Mouse (Mus musculus): ENCODE measurements around the gene Rap1gds1. TPM values are rescaled to one million over a fixed set of nuclear protein-coding genes. Genes with fewer than 3 reads are reported as not detected.

The Rap1gds1 gene
- polyA plus RNA-seq, 1 experiment from 2014 or later, result 44.1 TPM

- DNase-seq (ENCODE audit: low spot score) (no peak), ATAC-seq (replicated peaks; ENCODE audit: low FRiP score) (no peak)
- Histone ChIP-seq H3K27ac (ENCODE audit: low read depth, low read length) (no peak overlapping the region), H3K36me3 (ENCODE audit: control insufficient read depth, insufficient read depth, low read length) (no peaks in the 10 kb centered on the region), H3K27me3 (replicated peaks; ENCODE audit: control insufficient read depth, insufficient read depth, low read length) (no peaks in the 10 kb centered on the region), H3K4me1 (replicated peaks; ENCODE audit: control insufficient read depth, insufficient read depth, low read length) (no peaks in the 10 kb centered on the region), H3K9ac (ENCODE audit: low read depth, low read length) (no peak overlapping the region), H3K4me2 (no peak overlapping the region), H3K4me3 (ENCODE audit: low read depth, low read length) (no peak overlapping the region), H3K9me3 (ENCODE audit: control insufficient read depth, low read length) (no peaks in the 10 kb centered on the region)
- 86% methylated on average over 5 of the region's 5 CpGs for WGBS
Observed at GRCm38 (mm10) chr3:139099284-139099683, 24.3 kb upstream of the Rap1gds1 start.

- Histone ChIP-seq H3K9me3 (ENCODE audit: control insufficient read depth, low read length) (0 out of 2 replicates have a peak, but pooled peaks cover 1% of the 10 kb centered on the region), H3K4me3 (ENCODE audit: low read depth, low read length) (no peak overlapping the region), H3K27ac (ENCODE audit: low read depth, low read length) (no peak overlapping the region), H3K27me3 (replicated peaks; ENCODE audit: control insufficient read depth, insufficient read depth, low read length) (no peaks in the 10 kb centered on the region), H3K4me1 (replicated peaks; ENCODE audit: control insufficient read depth, insufficient read depth, low read length) (no peaks in the 10 kb centered on the region), H3K36me3 (ENCODE audit: control insufficient read depth, insufficient read depth, low read length) (no peaks in the 10 kb centered on the region), H3K9ac (ENCODE audit: low read depth, low read length) (no peak overlapping the region), H3K4me2 (no peak overlapping the region)
- no peak for DNase-seq (ENCODE audit: low spot score)
- 85% methylated on average over 7 of the region's 7 CpGs for WGBS
- ATAC-seq (replicated peaks; ENCODE audit: low FRiP score), result no peak
Observed at GRCm38 (mm10) chr3:139095894-139096293, 20.9 kb upstream of the Rap1gds1 start.

- Histone ChIP-seq H3K4me1 (replicated peaks; ENCODE audit: control insufficient read depth, insufficient read depth, low read length) (no peaks in the 10 kb centered on the region), H3K36me3 (ENCODE audit: control insufficient read depth, insufficient read depth, low read length) (no peaks in the 10 kb centered on the region), H3K27ac (ENCODE audit: low read depth, low read length) (no peak overlapping the region), H3K9ac (ENCODE audit: low read depth, low read length) (no peak overlapping the region), H3K9me3 (ENCODE audit: control insufficient read depth, low read length) (peaks cover 7% of the 10 kb centered on the region; the same call in 1 of the 2 replicates), H3K4me2 (no peak overlapping the region), H3K27me3 (replicated peaks; ENCODE audit: control insufficient read depth, insufficient read depth, low read length) (no peaks in the 10 kb centered on the region), H3K4me3 (ENCODE audit: low read depth, low read length) (no peak overlapping the region)
- ATAC-seq (replicated peaks; ENCODE audit: low FRiP score) (no peak), DNase-seq (ENCODE audit: low spot score) (no peak)
- 84% methylated on average over 3 of the region's 3 CpGs for WGBS
Observed at GRCm38 (mm10) chr3:139088526-139088925, 13.5 kb upstream of the Rap1gds1 start.

- no peaks in the 10 kb centered on the region for H3K27me3 ChIP-seq (replicated peaks; ENCODE audit: control insufficient read depth, insufficient read depth, low read length)
- H3K9ac ChIP-seq (ENCODE audit: low read depth, low read length), result no peak overlapping the region
- 65% methylated on average over 5 of the region's 5 CpGs for WGBS
Observed at GRCm38 (mm10) chr3:139083778-139084539, 9.0 kb upstream of the Rap1gds1 start.

GRCm38 (mm10) chr3:139079831-139080230 is 4.8 kb upstream of the Rap1gds1 start:
- Histone ChIP-seq H3K9ac (ENCODE audit: low read depth, low read length) (no peak overlapping the region), H3K36me3 (ENCODE audit: control insufficient read depth, insufficient read depth, low read length) (no peaks in the 10 kb centered on the region), H3K9me3 (ENCODE audit: control insufficient read depth, low read length) (no peaks in the 10 kb centered on the region), H3K27me3 (replicated peaks; ENCODE audit: control insufficient read depth, insufficient read depth, low read length) (no peaks in the 10 kb centered on the region), H3K27ac (ENCODE audit: low read depth, low read length) (no peak overlapping the region), H3K4me1 (replicated peaks; ENCODE audit: control insufficient read depth, insufficient read depth, low read length) (0 out of 2 replicates have a peak, but pooled peaks cover 4% of the 10 kb centered on the region), H3K4me2 (no peak overlapping the region), H3K4me3 (ENCODE audit: low read depth, low read length) (no peak overlapping the region)
- 82% methylated on average over 6 of the region's 6 CpGs for WGBS
- ATAC-seq (replicated peaks; ENCODE audit: low FRiP score), result no peak
- no peak for DNase-seq (ENCODE audit: low spot score)

More at GRCm38 (mm10) chr3:139083778-139084539, 9.0 kb upstream of the Rap1gds1 start:
- DNase-seq (ENCODE audit: low spot score), result no peak
- peaks cover 3% of the 10 kb centered on the region; the same call in 1 of the 2 replicates for H3K9me3 ChIP-seq (ENCODE audit: control insufficient read depth, low read length)
- H3K27ac ChIP-seq (ENCODE audit: low read depth, low read length), result no peak overlapping the region
- H3K4me1 ChIP-seq (replicated peaks; ENCODE audit: control insufficient read depth, insufficient read depth, low read length), result no peaks in the 10 kb centered on the region
- H3K4me2 ChIP-seq, result no peak overlapping the region
- no peak overlapping the region for H3K4me3 ChIP-seq (ENCODE audit: low read depth, low read length)
- H3K36me3 ChIP-seq (ENCODE audit: control insufficient read depth, insufficient read depth, low read length), result no peaks in the 10 kb centered on the region
- no peak for ATAC-seq (replicated peaks; ENCODE audit: low FRiP score)

- 0 out of 2 replicates have a peak, but pooled peaks cover 4% of the 10 kb centered on the region for H3K4me1 ChIP-seq (replicated peaks; ENCODE audit: control insufficient read depth, insufficient read depth, low read length)
- H3K27ac ChIP-seq (ENCODE audit: low read depth, low read length), result no peak overlapping the region
- H3K36me3 ChIP-seq (ENCODE audit: control insufficient read depth, insufficient read depth, low read length), result no peaks in the 10 kb centered on the region
- DNase-seq (ENCODE audit: low spot score), result no peak
- H3K4me2 ChIP-seq, result no peak overlapping the region
- no peaks in the 10 kb centered on the region for H3K27me3 ChIP-seq (replicated peaks; ENCODE audit: control insufficient read depth, insufficient read depth, low read length)
- no peak for ATAC-seq (replicated peaks; ENCODE audit: low FRiP score)
- 74% methylated on average over 3 of the region's 3 CpGs for WGBS
- H3K9ac ChIP-seq (ENCODE audit: low read depth, low read length), result no peak overlapping the region
- H3K9me3 ChIP-seq (ENCODE audit: control insufficient read depth, low read length), result no peaks in the 10 kb centered on the region
- H3K4me3 ChIP-seq (ENCODE audit: low read depth, low read length), result no peak overlapping the region
Observed at GRCm38 (mm10) chr3:139078010-139078409, 3.0 kb upstream of the Rap1gds1 start.

- H3K27ac ChIP-seq (ENCODE audit: low read depth, low read length), result peak overlapping the region; percentile 87; the same call in 1 of the 2 replicates
- no peaks in the 10 kb centered on the region for H3K27me3 ChIP-seq (replicated peaks; ENCODE audit: control insufficient read depth, insufficient read depth, low read length)
- no peaks in the 10 kb centered on the region for H3K9me3 ChIP-seq (ENCODE audit: control insufficient read depth, low read length)
- no peaks in the 10 kb centered on the region for H3K36me3 ChIP-seq (ENCODE audit: control insufficient read depth, insufficient read depth, low read length)
- peak overlapping the region; percentile 92 for H3K4me3 ChIP-seq (ENCODE audit: low read depth, low read length)
- 0 out of 2 replicates have a peak, but pooled peaks cover 4% of the 10 kb centered on the region for H3K4me1 ChIP-seq (replicated peaks; ENCODE audit: control insufficient read depth, insufficient read depth, low read length)
- H3K9ac ChIP-seq (ENCODE audit: low read depth, low read length), result peak overlapping the region; percentile 87
- no peak for DNase-seq (ENCODE audit: low spot score)
- peak overlapping the region; percentile 93 for H3K4me2 ChIP-seq
- ATAC-seq (replicated peaks; ENCODE audit: low FRiP score), result no peak
- 12% methylated on average over 7 of the region's 7 CpGs for WGBS
Observed at GRCm38 (mm10) chr3:139076059-139076455, 1.1 kb upstream of the Rap1gds1 start.

GRCm38 (mm10) chr3:139075333-139076058 is 495 bp upstream of the Rap1gds1 start:
- Histone ChIP-seq H3K36me3 (ENCODE audit: control insufficient read depth, insufficient read depth, low read length) (no peaks in the 10 kb centered on the region), H3K9me3 (ENCODE audit: control insufficient read depth, low read length) (no peaks in the 10 kb centered on the region), H3K4me1 (replicated peaks; ENCODE audit: control insufficient read depth, insufficient read depth, low read length) (0 out of 2 replicates have a peak, but pooled peaks cover 4% of the 10 kb centered on the region), H3K27me3 (replicated peaks; ENCODE audit: control insufficient read depth, insufficient read depth, low read length) (no peaks in the 10 kb centered on the region), H3K27ac (ENCODE audit: low read depth, low read length) (peak overlapping the region; percentile 87), H3K4me2 (peak overlapping the region; percentile 93), H3K4me3 (ENCODE audit: low read depth, low read length) (peak overlapping the region; percentile 92), H3K9ac (ENCODE audit: low read depth, low read length) (peak overlapping the region; percentile 87)
- DNase-seq (ENCODE audit: low spot score) (peak; percentile 90), ATAC-seq (replicated peaks; ENCODE audit: low FRiP score) (peak; percentile 96)
- under 1% methylated on average over 67 of the region's 72 CpGs for WGBS

All from liver, embryonic 11.5 days (tissue).